Mouse (Mus musculus): ENCODE measurements around the gene Cdk20. TPM values are rescaled to one million over a fixed set of nuclear protein-coding genes. Genes with fewer than 3 reads are reported as not detected.
A peak's percentile ranks its signal among the peaks of the same experiment; 100 is the strongest.

Gene Cdk20
- total and polyA plus RNA-seq, 2 experiments = 4.0 to 15.7 TPM

DNA sequence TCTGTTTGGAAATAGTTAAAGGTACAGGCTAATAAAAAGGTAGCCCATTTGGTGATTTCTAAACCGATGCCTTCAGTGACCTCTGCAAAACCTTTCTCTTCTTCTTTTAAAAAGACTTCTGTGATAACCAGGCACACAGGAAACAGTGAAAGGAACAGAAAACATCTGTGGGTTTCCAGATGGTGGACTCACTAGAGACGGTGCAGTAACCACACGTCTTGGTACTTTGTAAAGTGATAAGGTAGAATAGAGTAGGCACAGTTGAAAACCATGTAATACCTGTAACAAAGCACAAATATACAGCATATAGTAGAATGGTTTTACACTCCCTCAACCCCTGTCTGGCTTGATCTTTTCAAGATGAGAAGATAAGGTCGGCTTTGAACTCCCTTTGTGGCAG, 8.5 kb downstream of the Cdk20 start:
- Histone ChIP-seq H3K27me3 (ENCODE audit: control insufficient read depth, insufficient read depth, low read length) (no peaks in the 10 kb centered on the region), H3K79me2 (ENCODE audit: control insufficient read depth, insufficient read depth, low read length) (no peaks in the 10 kb centered on the region), H3K4me1 (ENCODE audit: control insufficient read depth, insufficient read depth, low read length) (no peaks in the 10 kb centered on the region), H3K36me3 (ENCODE audit: control insufficient read depth, insufficient read depth, low read length) (peaks cover 3% of the 10 kb centered on the region; the same call in 1 of the 2 replicates), H3K9ac (ENCODE audit: low read depth, low read length) (no peak overlapping the region), H3K4me3 (ENCODE audit: insufficient read depth, low read depth, low read length) (no peak overlapping the region), H3K27ac (replicated peaks; ENCODE audit: insufficient read depth, low read depth, low read length) (no peak overlapping the region)
- TF ChIP-seq POLR2A (IDR thresholded peaks at IDR 0.05; ENCODE audit: extremely low read depth, insufficient read depth, low read length) = no peak
- TF ChIP-seq CTCF (IDR thresholded peaks at IDR 0.05; ENCODE audit: low read depth, low read length) = no peak
- no peak for DNase-seq (ENCODE audit: extremely low read depth, low read depth, low spot score)
- 74% methylated on average over 4 of the region's 4 CpGs for WGBS

DNA sequence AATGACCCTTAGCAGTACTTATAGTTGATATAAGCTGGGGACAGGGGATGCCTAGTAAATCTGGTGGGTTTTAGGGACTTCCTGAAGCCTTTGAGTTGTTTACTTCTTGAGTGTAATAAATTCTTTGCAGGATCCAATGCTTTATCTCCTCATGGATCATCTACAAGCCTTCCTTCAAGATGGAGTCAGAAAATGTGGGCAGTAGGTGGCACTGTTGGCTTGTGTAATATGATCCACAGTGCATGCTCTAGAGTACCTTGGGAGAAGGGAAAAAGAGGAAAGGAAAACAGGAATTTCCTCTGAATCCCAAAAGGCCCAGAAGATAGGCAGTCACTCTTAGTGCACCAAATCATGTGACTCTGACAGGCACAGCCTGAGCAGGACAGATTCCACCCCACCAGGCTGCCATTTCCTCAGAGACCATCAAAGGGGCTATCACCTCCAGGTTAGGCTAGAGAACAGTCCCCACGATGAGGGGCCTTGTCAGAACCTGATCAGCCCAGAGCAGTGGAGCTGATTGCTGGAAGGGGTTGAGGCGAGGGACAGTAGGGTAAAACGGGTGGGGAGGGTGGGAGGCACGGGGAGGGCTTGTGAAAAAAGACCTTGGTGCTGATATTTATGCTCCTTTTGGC, 11.3 kb downstream of the Cdk20 start:
- 73% methylated on average over 4 of the region's 4 CpGs for WGBS
- peak; percentile 39 for DNase-seq (ENCODE audit: extremely low read depth, low read depth, low spot score)

GRCm38 (mm10) chr13:64445254-64445920, 13.3 kb downstream of the Cdk20 start:
- H3K79me2 ChIP-seq (ENCODE audit: control insufficient read depth, insufficient read depth, low read length) = no peaks in the 10 kb centered on the region
- H3K27me3 ChIP-seq (ENCODE audit: control insufficient read depth, insufficient read depth, low read length) = no peaks in the 10 kb centered on the region
- H3K4me1 ChIP-seq (ENCODE audit: control insufficient read depth, insufficient read depth, low read length) = no peaks in the 10 kb centered on the region
- DNase-seq (ENCODE audit: extremely low read depth, low read depth, low spot score) = no peak
- H3K9ac ChIP-seq (ENCODE audit: low read depth, low read length) = no peak overlapping the region
- H3K36me3 ChIP-seq (ENCODE audit: control insufficient read depth, insufficient read depth, low read length) = peaks cover 2% of the 10 kb centered on the region; the same call in 1 of the 2 replicates
- no peak for TF ChIP-seq POLR2A (IDR thresholded peaks at IDR 0.05; ENCODE audit: extremely low read depth, insufficient read depth, low read length)
- no peak for TF ChIP-seq CTCF (IDR thresholded peaks at IDR 0.05; ENCODE audit: low read depth, low read length)
- 71% methylated on average over 9 of the region's 9 CpGs for WGBS
- H3K4me3 ChIP-seq (ENCODE audit: insufficient read depth, low read depth, low read length) = no peak overlapping the region
- H3K27ac ChIP-seq (replicated peaks; ENCODE audit: insufficient read depth, low read depth, low read length) = no peak overlapping the region

More for the DNA sequence above, 11.3 kb downstream of the Cdk20 start:
- H3K27ac ChIP-seq (replicated peaks; ENCODE audit: insufficient read depth, low read depth, low read length) = no peak overlapping the region
- H3K9ac ChIP-seq (ENCODE audit: low read depth, low read length) = no peak overlapping the region
- peaks cover 3% of the 10 kb centered on the region; the same call in 1 of the 2 replicates for H3K36me3 ChIP-seq (ENCODE audit: control insufficient read depth, insufficient read depth, low read length)
- no peaks in the 10 kb centered on the region for H3K4me1 ChIP-seq (ENCODE audit: control insufficient read depth, insufficient read depth, low read length)
- no peaks in the 10 kb centered on the region for H3K27me3 ChIP-seq (ENCODE audit: control insufficient read depth, insufficient read depth, low read length)
- H3K4me3 ChIP-seq (ENCODE audit: insufficient read depth, low read depth, low read length) = no peak overlapping the region
- TF ChIP-seq POLR2A (IDR thresholded peaks at IDR 0.05; ENCODE audit: extremely low read depth, insufficient read depth, low read length) (no peak), CTCF (IDR thresholded peaks at IDR 0.05; ENCODE audit: low read depth, low read length) (peak; percentile 19; the same call in 1 of the 2 replicates)
- no peaks in the 10 kb centered on the region for H3K79me2 ChIP-seq (ENCODE audit: control insufficient read depth, insufficient read depth, low read length)

DNA sequence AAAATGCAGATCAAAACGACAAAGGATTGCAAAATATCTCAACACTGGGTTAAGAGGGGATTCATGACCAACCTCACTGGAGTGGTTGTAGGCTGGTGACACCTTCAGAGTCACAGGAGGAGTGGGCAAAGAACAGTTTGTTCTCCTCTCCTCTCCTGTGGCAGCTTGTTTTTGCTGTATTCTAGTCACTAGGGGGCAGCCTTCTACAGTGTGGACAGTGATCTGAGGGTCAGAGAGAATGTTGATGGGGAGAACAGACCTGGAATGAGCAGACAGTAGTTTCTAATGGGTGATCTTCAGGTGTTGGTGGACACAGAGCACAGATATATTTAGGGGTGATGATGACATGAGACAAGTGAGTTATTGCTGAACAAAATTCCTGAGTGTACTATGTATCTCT, 15.8 kb downstream of the Cdk20 start:
- H3K9ac ChIP-seq (ENCODE audit: low read depth, low read length) = no peak overlapping the region
- H3K79me2 ChIP-seq (ENCODE audit: control insufficient read depth, insufficient read depth, low read length) = no peaks in the 10 kb centered on the region
- no peaks in the 10 kb centered on the region for H3K4me1 ChIP-seq (ENCODE audit: control insufficient read depth, insufficient read depth, low read length)
- H3K27ac ChIP-seq (replicated peaks; ENCODE audit: insufficient read depth, low read depth, low read length) = no peak overlapping the region
- H3K36me3 ChIP-seq (ENCODE audit: control insufficient read depth, insufficient read depth, low read length) = no peaks in the 10 kb centered on the region
- TF ChIP-seq POLR2A (IDR thresholded peaks at IDR 0.05; ENCODE audit: extremely low read depth, insufficient read depth, low read length) (no peak), CTCF (IDR thresholded peaks at IDR 0.05; ENCODE audit: low read depth, low read length) (peak; percentile 46)
- peak; percentile 17 for DNase-seq (ENCODE audit: extremely low read depth, low read depth, low spot score)
- H3K27me3 ChIP-seq (ENCODE audit: control insufficient read depth, insufficient read depth, low read length) = no peaks in the 10 kb centered on the region
- H3K4me3 ChIP-seq (ENCODE audit: insufficient read depth, low read depth, low read length) = no peak overlapping the region
- 3% methylated on average over 1 of the region's 1 CpGs for WGBS

- WGBS = 80% methylated on average over 5 of the region's 5 CpGs
- no peak overlapping the region for H3K4me3 ChIP-seq (ENCODE audit: insufficient read depth, low read depth, low read length)
- no peak for DNase-seq (ENCODE audit: extremely low read depth, low read depth, low spot score)
Observed at GRCm38 (mm10) chr13:64448729-64449128, 16.6 kb downstream of the Cdk20 start.

More at GRCm38 (mm10) chr13:64448729-64449128, 16.6 kb downstream of the Cdk20 start:
- Histone ChIP-seq H3K27me3 (ENCODE audit: control insufficient read depth, insufficient read depth, low read length) (no peaks in the 10 kb centered on the region), H3K36me3 (ENCODE audit: control insufficient read depth, insufficient read depth, low read length) (no peaks in the 10 kb centered on the region), H3K79me2 (ENCODE audit: control insufficient read depth, insufficient read depth, low read length) (no peaks in the 10 kb centered on the region), H3K9ac (ENCODE audit: low read depth, low read length) (no peak overlapping the region), H3K27ac (replicated peaks; ENCODE audit: insufficient read depth, low read depth, low read length) (no peak overlapping the region), H3K4me1 (ENCODE audit: control insufficient read depth, insufficient read depth, low read length) (no peaks in the 10 kb centered on the region)
- no peak for TF ChIP-seq CTCF (IDR thresholded peaks at IDR 0.05; ENCODE audit: low read depth, low read length)
- no peak for TF ChIP-seq POLR2A (IDR thresholded peaks at IDR 0.05; ENCODE audit: extremely low read depth, insufficient read depth, low read length)

Measured in liver, adult 2 months (tissue).